Mouse (Mus musculus) spleen, adult 2 months (tissue): Measurements from ENCODE around the gene Rpl38. TPM values are rescaled to one million over a fixed set of nuclear protein-coding genes. Genes with fewer than 3 reads are reported as not detected.
"Not testable (repeated sequence)": the region's sequence is repeated elsewhere in the genome, so short reads cannot be mapped to it uniquely, and the experiment has no call there.

Experiments used
- DNase-seq, 2 experiments: peaks; one replicate each; pipeline versions ENCODE4 v3.0.0 to v3.0.0-alpha.2; 2012 to 2021; ENCODE audit warnings: low spot score in 2 of 2, low read depth in 1 of 2
- H3K27ac ChIP-seq: fragments of 200-500 bp; 2 replicates; pipeline ENCODE4 v1.5.1; 2012; ENCODE audit warnings: low read length, inconsistent platforms; ENCODE audit not compliant: insufficient read depth
- H3K27me3 ChIP-seq: fragments of 200-500 bp; 2 replicates; pipeline ENCODE4 v1.6.1; 2012; ENCODE audit warnings: mild to moderate bottlenecking, moderate library complexity, low read length, inconsistent platforms; ENCODE audit not compliant: control insufficient read depth, insufficient read depth
- H3K36me3 ChIP-seq: fragments of 200-500 bp; 2 replicates; pipeline ENCODE4 v1.6.1; 2012; ENCODE audit warnings: mild to moderate bottlenecking, low read length, inconsistent platforms; ENCODE audit not compliant: control insufficient read depth, insufficient read depth
- H3K4me1 ChIP-seq: fragments of 200-500 bp; 2 replicates; pipeline ENCODE4 v1.6.1; 2011; ENCODE audit warnings: inconsistent platforms; ENCODE audit not compliant: control insufficient read depth, insufficient read depth, insufficient read length
- H3K4me3 ChIP-seq: fragments of 200-500 bp; 2 replicates; pipeline ENCODE4 v1.5.1; 2011; ENCODE audit warnings: mild to moderate bottlenecking, inconsistent platforms; ENCODE audit not compliant: insufficient read depth, insufficient read length; ENCODE audit errors: extremely low read depth
- CTCF ChIP-seq: fragments of 200-500 bp; IDR thresholded peaks from 2 replicates; pipeline ENCODE4 v1.5.1; 2011; ENCODE audit warnings: mild to moderate bottlenecking, inconsistent platforms; ENCODE audit not compliant: insufficient read depth, insufficient read length, insufficient replicate concordance; ENCODE audit errors: extremely low read depth
- POLR2A ChIP-seq: fragments of 200-500 bp; IDR thresholded peaks from 2 replicates; pipeline ENCODE4 v1.6.1; 2011; ENCODE audit warnings: low read depth, low read length, inconsistent platforms
- WGBS: fragments of 180-500 bp; shearing (Covaris S2); methylation state at CpG from one replicate; pipeline ENCODE4 v1.1.7; 2018; 5-methylcytosine and 5-hydroxymethylcytosine counted together
- polyA plus RNA-seq: library from polyadenylated mRNA; depleted of rRNA; stranded (reverse); fragments of >200 nt; gene quantifications from 2 replicates; pipeline ENCODE4 v1.2.3, GENCODE M21; 2012

Gene Rpl38
- polyA plus RNA-seq, 1 experiment = 360 TPM

DNA sequence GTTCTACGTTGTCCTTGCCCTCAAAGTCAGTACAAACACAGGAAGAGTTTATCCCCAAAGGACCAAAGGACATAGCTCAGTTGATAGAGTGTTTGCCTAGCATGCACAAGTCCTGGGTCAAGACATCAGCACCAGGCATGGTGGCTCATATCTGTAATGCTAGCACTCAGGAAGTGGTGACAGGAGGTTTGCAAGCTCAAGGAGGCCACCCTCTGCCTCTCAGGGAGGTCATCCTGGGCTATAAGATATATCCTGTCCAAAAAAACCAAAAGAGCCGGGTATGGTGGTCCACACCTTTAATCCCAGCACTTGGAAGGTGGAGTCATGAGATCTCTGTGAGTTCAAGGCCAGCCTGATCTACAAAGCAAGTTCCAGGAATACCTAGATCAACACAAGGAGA, 2.9 kb upstream of the Rpl38 start:
- no peak for TF ChIP-seq CTCF
- TF ChIP-seq POLR2A = no peak
- peaks cover 3% of the 10 kb centered on the region; the same call in 1 of the 2 replicates for H3K4me1 ChIP-seq

DNA sequence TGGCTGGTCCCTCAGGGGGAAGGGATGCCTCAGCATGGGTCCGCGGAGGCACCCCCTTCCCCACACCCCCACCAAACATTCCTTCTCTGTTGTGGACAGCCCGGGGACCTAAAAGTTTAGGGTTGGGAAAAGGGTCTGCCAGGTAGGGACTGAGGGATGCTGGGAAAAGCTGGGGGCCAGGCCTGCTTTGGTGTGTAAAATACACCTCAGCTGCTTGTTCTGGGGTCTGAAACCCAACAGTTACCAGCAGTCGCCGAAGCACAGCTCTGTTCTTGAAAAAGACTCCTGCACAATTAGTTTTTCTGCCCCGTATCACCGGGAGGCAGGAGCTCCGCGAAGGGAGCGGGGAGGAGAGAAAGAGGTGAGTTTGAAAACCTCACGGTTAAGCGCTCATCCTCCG, 1.5 kb upstream of the Rpl38 start:
- DNase-seq = no peak
- 41% methylated on average over 13 of the region's 13 CpGs for WGBS
- Histone ChIP-seq H3K36me3 (peaks cover 11% of the 10 kb centered on the region), H3K4me3 (no peak overlapping the region), H3K27ac (no peak overlapping the region), H3K4me1 (peaks cover 7% of the 10 kb centered on the region; the same call in 1 of the 2 replicates), H3K27me3 (no peaks in the 10 kb centered on the region)
- TF ChIP-seq POLR2A (no peak), CTCF (no peak)

More for the DNA sequence above, 2.9 kb upstream of the Rpl38 start:
- H3K36me3 ChIP-seq = peaks cover 3% of the 10 kb centered on the region
- WGBS = 22% methylated on average over 2 of the region's 2 CpGs
- no peak for DNase-seq
- no peaks in the 10 kb centered on the region for H3K27me3 ChIP-seq
- H3K27ac ChIP-seq = no peak overlapping the region
- H3K4me3 ChIP-seq = no peak overlapping the region

DNA sequence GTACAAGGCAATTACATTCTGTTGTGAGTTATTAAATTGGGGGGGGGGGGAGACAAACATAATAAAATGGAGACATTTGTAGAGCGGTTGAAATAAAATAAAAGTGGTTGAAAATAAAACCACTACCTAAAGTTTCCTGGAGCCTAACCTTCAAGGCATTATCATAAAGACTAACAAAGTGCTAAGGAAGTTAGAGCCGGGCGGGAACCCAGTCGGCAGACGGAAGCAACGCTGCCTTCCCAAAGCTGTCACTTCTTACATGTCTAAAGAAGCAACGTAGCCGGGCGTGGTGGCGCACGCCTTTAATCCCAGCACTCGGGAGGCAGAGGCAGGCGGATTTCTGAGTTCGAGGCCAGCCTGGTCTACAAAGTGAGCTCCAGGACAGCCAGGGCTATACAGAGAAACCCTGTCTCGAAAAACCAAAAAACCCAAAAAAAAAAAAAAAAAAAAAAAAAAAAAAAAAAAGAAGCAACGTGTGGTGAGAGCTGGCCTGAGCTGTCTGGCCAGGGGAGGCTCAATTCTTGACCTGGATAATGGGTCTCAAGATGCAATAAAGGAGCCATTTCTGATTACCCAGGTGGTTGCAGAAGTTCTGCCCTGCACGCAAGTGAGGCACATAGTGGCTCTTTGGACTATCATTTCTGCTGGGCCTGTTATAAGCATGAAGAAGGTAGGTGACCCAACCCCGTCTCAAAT, 940 bp upstream of the Rpl38 start:
- DNase-seq = no peak
- H3K27me3 ChIP-seq = no peaks in the 10 kb centered on the region
- no peak overlapping the region for H3K4me3 ChIP-seq
- peaks cover 7% of the 10 kb centered on the region; the same call in 1 of the 2 replicates for H3K4me1 ChIP-seq
- peaks cover 16% of the 10 kb centered on the region for H3K36me3 ChIP-seq
- TF ChIP-seq POLR2A (no peak), CTCF (no peak)
- 43% methylated on average over 16 of the region's 18 CpGs for WGBS
- no peak overlapping the region for H3K27ac ChIP-seq

DNA sequence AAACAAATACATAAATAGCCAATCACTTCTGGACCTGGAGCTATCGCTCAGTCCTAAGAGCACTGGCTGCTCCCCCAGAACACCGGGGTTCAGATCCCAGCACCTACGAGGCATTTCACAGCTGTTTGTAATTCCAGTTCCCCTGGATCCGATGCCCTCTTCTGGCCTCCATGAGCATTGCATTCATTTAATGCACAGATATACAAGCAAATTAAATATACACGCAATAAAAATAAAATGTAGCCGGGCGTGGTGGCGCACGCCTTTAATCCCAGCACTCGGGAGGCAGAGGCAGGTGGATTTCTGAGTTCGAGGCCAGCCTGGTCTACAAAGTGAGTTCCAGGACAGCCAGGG, 415 bp upstream of the Rpl38 start:
- H3K4me3 ChIP-seq, H3K27me3 ChIP-seq, H3K27ac ChIP-seq, H3K4me1 ChIP-seq: not testable (repeated sequence)
- peak in 1 of 2 experiments; percentile 40 for DNase-seq
- 24% methylated on average over 11 of the region's 11 CpGs for WGBS
- peaks cover 21% of the 10 kb centered on the region for H3K36me3 ChIP-seq

DNA sequence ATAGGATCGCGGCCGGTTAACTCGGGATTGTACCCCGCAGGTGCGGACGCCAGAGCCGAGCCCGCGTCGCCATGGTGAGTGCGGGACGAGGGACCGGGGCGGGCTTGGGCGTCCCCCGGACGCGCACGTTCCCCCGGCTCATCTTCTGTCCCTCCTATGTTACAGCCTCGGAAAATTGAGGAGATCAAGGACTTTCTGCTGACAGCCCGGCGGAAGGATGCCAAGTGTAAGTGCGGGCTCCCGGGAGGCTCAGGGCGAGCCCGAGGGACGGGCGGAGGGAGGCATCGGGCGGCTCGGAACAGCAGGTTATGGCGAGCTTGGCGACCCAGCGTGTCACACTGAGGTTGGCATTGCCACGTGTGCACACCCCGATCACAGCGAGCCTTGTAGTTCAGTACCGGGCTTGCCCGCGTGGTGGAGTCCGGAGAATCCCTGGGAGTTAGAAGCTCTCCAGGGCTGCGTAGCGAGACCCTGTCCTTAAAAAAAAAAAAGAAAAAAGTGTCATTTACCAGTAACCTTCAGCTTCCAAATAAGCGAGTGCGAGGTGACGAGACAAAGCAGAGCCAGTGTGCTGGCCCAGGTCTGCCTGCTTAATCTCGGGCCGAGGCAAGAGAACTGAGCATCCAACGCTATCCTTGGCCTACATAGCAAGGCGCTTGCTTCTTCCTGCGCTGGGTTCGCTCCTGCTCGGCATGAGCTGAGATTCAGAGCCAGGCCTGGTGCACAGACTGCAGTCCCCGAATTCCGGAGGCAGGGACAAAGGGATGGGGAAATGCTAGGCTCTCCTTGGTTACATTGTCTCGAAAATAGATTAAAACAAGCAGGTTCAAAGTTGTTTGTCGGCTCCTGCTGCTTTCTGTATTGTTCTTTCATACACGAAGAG, 658 bp downstream of the Rpl38 start:
- WGBS = under 1% methylated on average over 60 of the region's 60 CpGs
- H3K27ac ChIP-seq = peak overlapping the region; percentile 75
- H3K27me3 ChIP-seq = no peaks in the 10 kb centered on the region
- peak overlapping the region; percentile 83 for H3K4me3 ChIP-seq
- DNase-seq = peak; percentile 59 to 64
- peaks cover 26% of the 10 kb centered on the region for H3K36me3 ChIP-seq
- TF ChIP-seq POLR2A = no peak
- peak; percentile 29; the same call in 1 of the 2 replicates for TF ChIP-seq CTCF
- H3K4me1 ChIP-seq = peaks cover 7% of the 10 kb centered on the region; the same call in 1 of the 2 replicates

DNA sequence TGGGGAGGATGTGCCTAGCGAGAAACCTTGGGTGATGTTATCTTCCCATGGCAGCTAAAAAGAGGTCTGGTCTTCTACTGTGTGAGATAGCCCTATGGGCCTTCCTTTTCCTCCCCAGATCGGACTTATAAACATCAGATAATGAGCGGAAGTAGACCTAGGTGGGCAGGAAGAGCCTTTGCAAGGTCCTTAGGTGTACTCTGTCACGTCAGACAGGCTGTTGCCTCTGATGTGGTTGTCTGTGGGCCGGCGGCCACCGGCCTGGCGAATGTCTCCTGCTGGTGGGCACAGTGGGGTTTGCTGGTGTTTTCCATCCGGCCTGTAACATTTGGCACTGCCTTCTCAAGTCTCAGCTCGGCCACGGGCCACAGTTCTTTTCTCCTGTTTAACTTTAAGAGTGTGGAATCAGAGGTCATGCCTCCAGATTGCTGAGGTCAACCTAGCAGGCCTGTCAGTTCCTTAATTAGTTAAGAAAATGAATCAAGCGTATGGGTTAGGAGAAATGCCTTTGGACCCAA, 1.4 kb downstream of the Rpl38 start:
- peaks cover 7% of the 10 kb centered on the region; the same call in 1 of the 2 replicates for H3K4me1 ChIP-seq
- H3K27me3 ChIP-seq = no peaks in the 10 kb centered on the region
- 9% methylated on average over 12 of the region's 12 CpGs for WGBS
- no peak for TF ChIP-seq POLR2A
- no peak for TF ChIP-seq CTCF
- DNase-seq = no peak
- 0 out of 2 replicates have a peak overlapping the region, but pooled peaks have one; percentile 4 for H3K27ac ChIP-seq
- peaks cover 26% of the 10 kb centered on the region for H3K36me3 ChIP-seq
- H3K4me3 ChIP-seq = peak overlapping the region; percentile 83
